Mouse (Mus musculus) left cerebral cortex, postnatal 36 days (tissue): ENCODE measurements around the gene Nbea. TPM values are rescaled to one million over a fixed set of nuclear protein-coding genes. Genes with fewer than 3 reads are reported as not detected.

Experiments
- DNase-seq, 2 experiments: peaks; one replicate each; pipeline ENCODE4 v3.0.0; 2021 to 2022; ENCODE audit warnings: low spot score in 2 of 2, mixed read lengths in 1 of 2
- intact Hi-C: fragments of 180-260 bp; cut with DNase I; formaldehyde crosslinking; loops from one replicate; pipeline ENCODE4 v1.15.1; 2025
- total RNA-seq, 2 experiments: library from RNA; stranded (reverse); gene quantifications; 2 replicates each; pipeline ENCODE4 v1.2.3; 2021

Gene Nbea
- total RNA-seq, 2 experiments from 2014 or later: 175 to 187 TPM

DNA sequence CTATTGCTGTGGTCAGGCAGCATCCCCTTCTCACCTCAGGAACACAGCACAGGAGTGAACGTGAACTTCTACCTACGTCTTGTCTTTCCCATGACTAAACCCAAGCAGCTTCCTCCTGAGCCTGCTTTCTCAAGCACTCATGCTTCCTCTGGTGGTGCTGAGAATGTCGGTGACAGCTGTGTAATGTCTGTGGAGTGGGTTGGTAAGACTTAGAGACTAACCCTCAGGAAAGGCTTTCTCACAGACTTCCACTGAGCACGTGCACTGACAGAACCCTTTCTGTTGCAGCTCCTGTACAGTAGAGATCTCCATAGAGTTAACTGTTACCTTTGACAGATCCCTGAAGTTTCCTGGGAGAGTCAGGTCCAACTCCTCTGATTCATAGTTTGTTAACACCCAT lies 473.2 kb downstream of the Nbea start:
- no peak for DNase-seq
- intact Hi-C loops: no loop called here

DNA sequence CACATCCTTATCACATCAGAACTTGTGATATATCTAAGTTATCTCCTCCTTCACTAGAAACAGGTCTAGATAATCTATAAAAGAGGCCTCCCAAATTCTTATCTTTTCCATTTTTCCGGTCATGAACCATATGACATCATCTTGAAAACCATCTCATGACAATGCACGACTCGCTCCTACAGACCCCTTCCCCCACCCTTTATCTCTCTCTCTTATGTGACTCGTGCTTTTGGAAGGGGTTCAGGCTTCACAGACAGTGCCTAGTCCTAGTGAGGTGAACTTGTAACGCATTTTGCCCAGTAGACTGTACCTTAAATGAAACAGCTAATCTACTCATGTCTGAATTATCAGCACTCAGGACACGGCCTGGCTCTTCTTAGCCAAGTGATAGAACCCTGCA lies 481.9 kb downstream of the Nbea start:
- DNase-seq: no peak
- intact Hi-C loops: no loop called here

DNA sequence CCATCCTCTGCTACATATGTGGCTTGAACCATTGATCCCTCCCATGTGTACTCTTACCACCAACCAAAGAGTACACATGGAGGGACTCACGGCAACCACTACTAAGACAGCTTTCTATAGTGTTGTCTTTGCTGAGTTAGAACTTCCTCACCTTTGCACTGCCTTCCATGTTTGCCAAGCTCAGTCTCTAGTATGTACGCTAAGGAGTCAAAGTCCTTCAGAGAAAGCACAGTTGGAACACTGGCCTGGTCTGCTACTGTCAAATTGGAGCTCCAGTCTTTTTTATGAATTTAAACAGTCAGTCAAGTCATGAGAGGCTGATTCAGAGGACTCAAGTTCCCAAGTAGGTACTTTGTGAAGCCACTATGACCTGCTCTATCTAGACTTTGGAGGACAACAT lies 486.3 kb downstream of the Nbea start:
- intact Hi-C loops: no loop called here
- no peak for DNase-seq

DNA sequence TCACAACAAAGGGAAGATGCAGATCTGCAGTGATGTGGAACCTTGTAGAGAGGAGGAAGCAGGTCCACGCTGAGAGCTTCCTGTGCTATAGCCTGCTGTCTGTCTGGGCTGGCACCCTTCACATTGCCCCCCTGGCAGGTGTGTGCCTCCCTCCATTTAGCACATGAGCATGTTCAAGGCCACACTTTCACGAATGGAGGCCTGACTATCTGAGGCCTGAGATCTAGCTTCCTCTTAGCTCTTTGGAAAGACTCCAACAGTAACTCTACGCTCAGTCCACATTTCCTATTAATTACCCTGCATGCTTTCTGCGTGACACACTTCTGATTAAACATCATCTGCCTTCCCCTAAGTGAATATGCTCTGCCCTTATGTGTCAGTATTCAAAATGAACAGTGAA lies 490.4 kb downstream of the Nbea start:
- DNase-seq: no peak
- intact Hi-C loops: no loop called here

DNA sequence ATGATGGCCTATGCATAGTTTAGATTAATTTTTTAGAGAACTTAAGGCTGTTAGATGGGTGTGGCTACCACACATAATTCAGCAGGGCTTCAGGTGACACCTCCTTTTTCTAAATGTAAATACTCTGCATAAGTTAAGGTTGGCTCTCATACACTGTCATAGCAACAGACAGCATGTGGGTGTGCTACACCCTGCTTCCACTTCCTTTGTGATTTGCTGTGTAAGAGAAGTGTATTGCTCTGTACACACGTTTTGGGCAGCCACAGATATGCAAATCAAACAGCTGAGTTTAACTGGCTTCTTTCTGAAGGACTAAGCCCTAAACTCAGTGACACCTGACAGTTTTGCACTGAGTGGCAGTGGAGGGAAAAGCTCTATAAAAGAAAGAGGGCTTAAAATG lies 495.4 kb downstream of the Nbea start:
- DNase-seq: no peak
- intact Hi-C loops: no loop called here

DNA sequence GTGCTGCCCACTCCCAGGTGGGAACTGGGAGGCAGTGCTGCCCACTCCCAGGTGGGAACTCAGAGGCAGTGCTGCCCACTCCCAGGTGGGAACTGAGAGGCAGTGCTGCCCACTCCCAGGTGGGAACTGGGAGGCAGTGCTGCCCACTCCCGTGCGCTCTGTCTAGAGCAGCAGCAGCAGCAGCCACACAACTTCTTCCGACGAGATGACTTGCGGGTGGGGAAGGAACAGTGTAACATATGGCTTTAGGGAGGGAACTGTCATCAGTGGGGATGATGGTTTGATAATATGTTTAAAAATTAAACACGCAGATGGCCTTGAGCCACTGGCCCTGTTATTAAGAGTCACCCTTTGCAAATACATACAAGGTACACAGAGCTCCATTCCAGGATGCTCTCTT lies 496.5 kb downstream of the Nbea start:
- DNase-seq: no peak
- intact Hi-C loops: no loop called here

DNA sequence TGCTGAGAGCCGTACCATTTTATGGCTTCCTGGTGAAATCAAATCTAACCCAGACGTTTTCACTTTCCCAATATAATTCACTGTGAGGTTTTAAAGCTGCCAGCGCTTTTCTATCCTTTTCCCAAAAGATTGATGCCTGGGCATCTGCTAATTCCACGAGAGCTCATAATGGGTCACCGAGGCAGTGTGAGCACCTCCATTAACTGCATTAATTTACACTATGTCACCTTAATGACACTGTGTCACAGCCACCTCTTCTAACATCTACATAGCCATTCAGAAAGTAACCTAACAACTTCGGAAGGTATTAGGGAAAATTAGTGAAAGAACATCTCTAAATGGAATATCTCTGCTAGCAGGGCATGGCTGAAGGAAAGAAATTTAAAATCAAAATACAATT lies 497.9 kb downstream of the Nbea start:
- DNase-seq: no peak
- intact Hi-C loops: no loop called here

DNA sequence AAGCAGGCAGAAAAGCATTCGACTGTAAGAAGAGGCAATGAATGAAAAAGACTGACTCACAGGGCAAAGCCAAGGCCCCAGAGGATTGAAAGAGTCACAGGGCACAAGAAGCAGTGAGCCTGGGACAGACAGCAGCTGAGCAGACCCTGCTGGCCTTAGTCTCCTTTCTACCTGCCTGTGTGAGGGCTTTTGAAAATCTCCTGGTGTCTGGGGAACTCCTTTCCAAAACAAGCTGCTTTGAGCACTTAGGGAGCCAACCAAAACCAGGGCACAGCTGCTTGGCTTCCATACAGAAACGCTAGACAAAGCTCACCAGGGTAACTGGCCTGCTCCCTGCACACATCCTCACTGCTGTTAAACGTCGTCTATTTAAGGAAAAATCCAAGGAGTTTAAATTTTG lies 498.6 kb downstream of the Nbea start:
- DNase-seq: no peak
- intact Hi-C loops: no loop called here

DNA sequence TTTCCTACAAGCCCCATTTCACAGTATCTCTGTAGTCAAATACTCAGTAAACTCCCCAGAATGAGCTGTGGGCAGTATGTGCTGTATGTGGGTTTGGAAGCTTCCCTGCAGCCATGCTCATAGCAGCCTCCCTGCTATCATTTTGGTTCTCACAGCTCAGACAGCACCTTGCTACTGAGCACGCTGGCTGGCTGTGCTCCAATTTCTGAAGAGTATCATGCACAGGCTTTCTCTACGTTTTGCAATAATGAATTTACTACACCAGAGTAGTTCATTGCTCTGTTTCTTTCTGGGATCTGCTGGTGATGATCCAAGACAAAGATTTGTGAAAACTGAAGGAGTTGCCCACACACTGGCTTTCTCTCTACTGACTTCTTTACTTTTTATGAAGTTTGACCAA lies 505.8 kb downstream of the Nbea start:
- peak in 1 of 2 experiments; percentile 32 for DNase-seq

DNA sequence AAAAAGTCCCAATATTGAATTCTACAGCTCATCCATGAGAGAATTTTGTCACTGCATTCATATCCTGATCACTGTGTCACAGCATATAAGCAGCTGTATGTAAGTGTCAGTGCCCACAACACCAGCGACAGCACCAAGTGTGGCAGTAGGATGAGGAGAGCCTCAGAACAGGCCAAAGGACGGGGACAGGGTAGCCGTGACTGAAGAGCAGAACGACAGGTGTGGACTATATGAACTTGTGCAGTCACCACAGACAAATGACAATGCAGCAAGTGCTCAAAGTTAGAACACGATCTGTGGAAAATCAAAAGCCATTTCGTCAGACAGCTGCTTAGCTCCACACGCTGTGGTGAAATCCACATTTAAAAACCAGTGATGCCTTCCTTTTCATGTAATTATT lies 509.3 kb downstream of the Nbea start:
- DNase-seq: no peak
- intact Hi-C loops: no loop called here

More for the DNA sequence above, 505.8 kb downstream of the Nbea start:
- intact Hi-C loops: no loop called here

DNA sequence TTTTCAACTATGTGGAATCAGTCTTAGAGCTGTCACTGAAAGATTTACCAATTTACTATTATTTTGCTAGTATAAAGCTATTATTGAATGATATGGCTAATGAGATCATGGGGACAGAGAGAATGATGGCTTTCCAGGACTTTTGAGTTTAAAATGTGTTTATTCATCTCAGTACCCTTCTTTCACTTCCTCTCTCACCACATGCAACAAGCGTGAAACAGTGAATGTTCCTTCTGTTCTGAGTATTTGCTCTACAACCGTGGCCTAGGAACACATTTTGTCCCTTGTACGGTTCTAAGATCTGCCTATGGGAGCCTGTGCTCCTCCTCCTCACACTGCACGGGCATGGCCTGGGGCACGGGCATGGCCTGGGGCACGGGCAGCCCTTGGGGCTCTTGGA lies 516.5 kb downstream of the Nbea start:
- no peak for DNase-seq
- intact Hi-C loops: no loop called here

DNA sequence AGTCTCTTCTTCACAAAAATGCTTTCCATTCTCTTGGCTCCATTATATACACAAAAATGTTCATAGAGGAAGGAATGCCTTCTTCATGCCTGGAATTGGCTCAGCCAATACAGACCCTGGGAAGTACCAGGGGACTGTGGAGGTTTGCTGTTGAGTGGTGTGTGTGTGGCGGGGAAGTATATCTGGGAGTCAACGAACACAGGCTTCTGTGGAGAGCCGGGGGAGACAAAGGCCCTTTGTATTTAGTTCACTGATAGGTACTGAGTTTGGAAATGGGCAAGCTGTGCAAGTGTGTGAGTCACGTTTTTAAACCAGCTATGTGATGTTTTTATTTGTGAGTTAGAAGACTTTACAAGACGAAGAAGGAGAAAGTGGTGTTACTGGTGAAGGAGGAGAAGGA lies 517.6 kb downstream of the Nbea start:
- no peak for DNase-seq
- intact Hi-C loops: no loop called here

DNA sequence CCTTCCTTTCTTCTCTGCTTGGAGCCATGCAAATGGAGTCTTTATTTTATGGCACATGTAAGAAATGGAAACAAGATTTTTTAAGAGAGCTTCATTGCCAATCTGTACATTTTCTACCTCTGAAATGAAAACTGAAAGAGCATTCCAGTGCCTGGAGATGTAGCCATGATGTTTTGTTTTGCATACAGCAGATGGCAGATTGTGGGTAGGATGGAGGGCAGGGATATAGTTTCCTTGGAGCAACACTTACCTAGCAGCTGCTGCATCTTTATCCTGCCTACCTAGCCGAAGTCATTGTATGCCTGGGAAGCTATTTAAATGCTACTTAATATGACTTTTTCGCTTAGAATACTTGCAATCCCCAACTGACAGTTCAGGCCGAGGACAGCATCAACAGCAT lies 518.8 kb downstream of the Nbea start:
- DNase-seq: no peak
- intact Hi-C loops: no loop called here

DNA sequence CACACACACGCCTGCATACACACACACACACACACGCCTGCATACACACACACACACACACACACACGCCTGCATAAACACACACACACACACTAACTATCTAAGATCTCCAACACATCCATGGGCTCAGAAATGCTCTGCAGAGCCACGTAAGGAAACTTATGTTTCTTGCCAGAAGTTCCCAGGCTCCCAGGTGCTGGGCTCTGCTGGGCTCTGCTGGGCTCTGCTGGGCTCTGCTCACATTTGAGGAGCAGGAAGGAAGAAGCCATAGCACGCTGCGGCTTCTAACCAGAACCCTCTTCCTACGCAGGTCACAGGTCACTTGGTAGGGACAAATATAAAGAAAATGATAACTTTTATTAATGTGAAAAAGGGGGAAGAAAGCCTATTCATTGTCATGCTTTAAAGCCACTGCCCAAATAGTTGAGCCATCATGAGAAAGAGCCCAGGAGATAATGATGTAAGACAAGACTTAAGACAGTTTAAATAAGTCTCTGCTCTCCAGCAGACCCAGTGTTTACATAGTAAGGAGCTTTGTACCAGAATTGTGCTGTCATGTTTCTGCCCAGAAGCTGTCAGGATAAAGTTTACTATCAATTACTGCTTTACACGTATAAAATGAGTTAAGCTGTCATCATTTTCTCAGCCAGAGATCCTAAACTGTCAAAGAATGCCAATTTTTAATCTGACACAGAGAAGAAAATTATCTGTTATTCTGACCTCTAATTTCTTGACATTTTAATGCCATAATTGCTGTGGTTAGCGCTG lies 521.6 kb downstream of the Nbea start:
- intact Hi-C loops: no loop called here
- DNase-seq: no peak

DNA sequence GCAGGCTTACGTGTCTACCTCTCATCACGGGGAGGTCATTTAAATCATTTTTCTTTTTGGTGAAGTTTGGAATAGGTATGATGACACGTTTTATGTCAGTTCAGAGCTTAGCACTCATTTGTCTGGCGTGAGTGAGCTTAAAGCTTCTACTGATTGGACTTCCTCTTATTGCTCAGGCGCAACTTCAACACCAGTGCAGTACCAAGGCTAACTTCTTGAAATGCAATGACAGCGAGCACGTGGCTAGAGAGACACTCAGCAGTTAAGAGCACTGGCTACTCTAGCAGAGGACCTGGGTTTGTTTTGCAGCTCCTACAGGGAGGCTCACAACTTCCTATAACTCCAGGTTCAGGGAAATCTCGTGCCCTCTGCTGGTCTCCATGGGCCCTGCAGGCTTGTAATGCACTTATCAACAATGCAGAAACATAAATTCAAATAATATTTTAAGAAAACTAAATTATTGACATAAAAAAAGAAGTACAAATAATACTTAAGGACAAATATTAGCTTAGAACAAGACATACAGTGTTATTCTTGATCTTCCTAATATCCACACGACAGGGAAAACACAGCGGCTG lies 523.2 kb downstream of the Nbea start:
- intact Hi-C loops: no loop called here
- no peak for DNase-seq

DNA sequence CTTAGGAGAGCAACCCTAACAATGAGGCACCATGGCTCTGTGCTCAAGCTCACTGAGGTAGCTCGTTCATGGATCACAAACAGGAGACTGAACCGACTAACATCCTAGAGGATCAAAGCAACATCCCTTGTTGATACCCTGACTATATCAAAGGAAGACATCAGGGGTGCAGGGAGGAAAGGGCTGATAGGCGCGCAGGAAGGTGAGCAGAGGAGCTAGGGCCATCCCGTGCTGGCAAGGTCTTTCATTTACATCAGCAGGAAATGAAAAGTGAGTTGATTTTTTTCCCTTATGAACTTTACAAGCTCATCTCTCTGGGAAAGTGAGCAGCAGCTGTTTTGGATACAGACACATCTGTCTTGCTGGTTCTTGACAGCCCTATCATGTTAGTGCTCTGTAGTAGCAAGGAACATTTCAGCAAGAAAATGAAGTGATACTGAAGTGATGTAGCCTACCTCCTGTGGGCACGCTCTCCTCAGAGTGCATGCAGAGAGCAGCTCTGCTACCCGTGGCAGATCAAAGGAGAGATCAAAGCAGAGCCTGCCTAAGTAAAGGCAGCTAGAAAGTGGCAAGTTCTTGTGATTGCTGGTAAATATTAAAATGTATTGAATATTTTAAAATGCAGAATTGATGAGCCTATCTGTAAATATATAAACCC lies 523.8 kb downstream of the Nbea start:
- intact Hi-C loops: no loop called here
- no peak for DNase-seq

DNA sequence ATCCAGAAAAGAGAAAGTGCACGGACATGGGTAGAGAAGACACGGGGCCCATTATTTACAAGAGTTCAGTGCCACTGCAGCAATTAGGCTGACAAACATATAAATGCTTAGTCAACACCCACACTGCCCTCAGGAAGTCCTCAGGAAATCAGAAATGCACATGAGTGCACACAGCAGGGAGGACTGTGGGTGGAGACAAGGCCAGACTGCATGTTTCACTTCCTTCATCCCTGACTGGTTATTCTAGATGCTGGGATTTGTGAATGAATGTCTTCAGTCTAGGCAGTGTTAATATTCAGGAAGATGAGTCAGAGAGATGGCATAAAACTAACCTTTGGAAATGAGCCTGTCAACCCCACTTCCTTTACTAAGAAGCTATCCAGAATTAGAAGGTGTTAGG lies 531.2 kb downstream of the Nbea start:
- no peak for DNase-seq
- intact Hi-C loops: no loop called here

DNA sequence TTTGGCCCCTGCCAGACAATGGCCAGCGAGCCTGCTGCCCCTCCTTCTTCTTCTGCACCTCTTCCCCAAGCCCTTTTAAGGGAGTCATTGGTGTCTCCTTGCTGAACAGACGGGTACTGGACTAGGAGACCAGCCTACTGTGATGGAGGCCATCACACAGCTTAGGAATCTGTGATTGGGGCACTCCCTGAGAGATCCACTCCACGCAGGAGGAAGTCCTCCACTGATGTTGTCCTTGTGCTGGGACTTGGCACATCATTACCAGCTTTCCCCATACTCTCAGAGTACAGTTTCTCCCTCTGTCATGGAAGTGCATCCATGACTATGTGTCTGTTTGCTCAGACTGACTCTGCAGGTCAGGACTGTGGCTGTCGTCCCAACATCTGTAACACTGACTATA lies 531.6 kb downstream of the Nbea start:
- DNase-seq: no peak
- intact Hi-C loops: no loop called here

DNA sequence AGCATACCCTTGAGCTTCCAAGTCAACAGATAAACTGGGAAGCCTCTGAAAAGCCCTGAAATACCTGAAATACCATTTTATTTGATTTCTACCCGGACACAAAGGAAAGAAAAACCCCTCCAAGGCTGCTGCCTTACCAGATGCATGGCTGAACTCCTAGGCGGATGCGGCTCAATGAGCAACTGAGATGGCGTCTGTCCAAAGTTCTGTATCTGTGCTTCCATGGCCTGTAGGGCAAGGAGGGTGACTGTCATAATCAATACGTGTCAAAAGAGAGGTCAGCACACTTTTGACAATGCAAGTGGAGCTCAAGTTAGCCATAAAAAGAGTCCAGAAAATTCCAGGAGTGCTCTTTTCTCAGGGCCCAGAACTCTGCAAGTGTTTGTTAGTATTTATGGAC lies 534.0 kb downstream of the Nbea start:
- intact Hi-C loops: no loop called here
- DNase-seq: no peak

DNA sequence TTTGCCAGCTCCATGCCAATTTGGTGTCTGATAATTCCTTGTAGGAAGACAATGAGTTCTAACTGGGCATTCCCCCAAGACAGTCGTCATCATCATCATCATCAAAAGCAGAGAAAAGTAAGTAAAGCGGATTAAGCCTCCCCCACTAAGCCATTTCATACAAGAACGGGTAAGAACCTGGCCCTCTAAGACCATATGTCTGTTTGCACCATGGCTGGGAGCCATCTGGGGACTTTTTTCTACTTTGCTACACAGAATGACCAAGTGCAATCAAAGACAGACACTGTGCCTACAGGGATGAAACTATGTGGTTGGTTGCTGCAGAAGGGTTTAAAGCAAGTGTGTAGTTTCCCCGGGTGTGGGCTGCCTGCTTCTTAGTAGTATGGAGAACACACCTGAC lies 535.2 kb downstream of the Nbea start:
- no peak for DNase-seq
- intact Hi-C loops: no loop called here

DNA sequence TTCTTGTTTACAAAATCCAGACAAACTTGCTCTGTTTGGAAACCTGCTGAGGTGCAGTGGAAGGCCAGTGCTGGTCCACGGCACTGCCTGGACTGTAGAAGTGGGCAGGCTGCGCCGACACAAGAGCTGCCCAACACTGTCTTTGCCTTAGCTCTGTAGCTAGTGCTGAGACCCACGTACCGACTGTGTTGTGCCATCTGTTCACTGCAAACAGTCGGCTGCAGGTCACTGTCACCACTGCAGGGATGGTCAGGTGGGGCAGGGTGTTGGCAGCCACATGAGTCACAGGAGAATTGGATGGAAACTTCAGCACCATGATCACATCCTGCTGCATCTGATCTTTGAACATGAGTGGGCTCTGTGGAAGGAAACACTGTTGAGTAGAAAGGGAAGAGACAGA lies 536.3 kb downstream of the Nbea start:
- intact Hi-C loops: no loop called here
- DNase-seq: no peak
